Mouse (Mus musculus) adipocyte (in vitro differentiated cells): ENCODE data around the gene Nfkbil1.

Experiments
- DNase-seq: peaks from one replicate; pipeline ENCODE4 v3.0.0-alpha.2; 2016; ENCODE audit warnings: low spot score

Nfkbil1 gene

DNA sequence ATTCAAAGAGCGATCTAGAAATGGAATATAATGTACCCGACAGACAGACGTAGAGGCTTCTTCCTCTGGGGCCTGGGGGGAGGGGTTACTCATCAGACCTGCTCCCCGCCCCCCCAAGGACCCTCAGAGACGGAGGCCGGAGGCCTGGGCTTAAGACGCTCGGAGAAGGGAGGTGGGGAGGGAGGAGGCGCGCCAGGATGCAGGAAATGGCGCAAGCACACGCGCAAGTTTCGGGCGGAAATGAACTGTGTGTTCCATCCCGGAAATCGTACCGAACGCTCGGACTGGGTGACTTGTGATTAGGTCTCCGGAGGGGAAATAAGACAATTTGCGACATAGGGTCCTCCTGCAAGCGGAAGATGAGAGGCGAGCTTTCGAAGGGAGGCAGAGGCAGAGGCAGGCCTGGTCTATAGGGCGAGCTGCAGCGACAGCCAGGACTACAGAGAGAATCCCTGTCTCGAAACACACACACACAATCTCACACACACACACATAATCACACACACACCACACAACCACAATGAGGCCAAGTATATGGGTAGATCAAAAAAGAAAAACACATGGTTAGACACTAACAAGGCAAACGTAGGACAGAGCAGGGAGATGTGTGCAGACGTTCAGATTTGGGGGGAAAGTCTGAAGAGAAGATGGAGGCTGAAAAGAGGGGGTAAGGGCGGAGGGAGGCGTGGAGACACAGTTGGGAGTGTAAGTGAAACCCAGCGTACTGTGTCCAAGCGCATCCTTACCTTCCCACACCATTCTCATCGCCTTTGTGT, at the start of gene Nfkbil1:
Nfkbil1 (minus strand) TSS at position 179 of the 776 bp plus-strand sequence.
- peak; percentile 99 for DNase-seq

DNA sequence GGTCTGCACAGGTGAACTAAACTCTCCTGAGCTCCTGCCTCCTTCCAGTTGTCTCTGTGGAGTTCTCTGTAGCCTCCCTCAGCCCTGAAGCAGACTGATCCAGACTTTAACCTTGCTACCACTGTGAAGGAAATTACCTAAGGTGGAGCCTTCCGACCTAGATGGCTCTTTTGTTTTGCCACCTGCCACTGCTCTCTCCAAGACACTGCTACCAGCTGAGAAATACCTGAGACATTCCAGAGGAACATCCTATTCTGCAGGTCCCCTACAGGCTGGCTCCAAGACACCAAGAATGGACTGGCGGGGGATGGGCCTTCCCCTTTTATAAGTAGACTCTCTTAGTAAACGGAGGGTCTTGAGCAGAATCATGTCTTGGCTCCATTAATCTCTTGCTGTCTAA, 44.7 kb upstream of the Nfkbil1 start:
- no peak for DNase-seq

DNA sequence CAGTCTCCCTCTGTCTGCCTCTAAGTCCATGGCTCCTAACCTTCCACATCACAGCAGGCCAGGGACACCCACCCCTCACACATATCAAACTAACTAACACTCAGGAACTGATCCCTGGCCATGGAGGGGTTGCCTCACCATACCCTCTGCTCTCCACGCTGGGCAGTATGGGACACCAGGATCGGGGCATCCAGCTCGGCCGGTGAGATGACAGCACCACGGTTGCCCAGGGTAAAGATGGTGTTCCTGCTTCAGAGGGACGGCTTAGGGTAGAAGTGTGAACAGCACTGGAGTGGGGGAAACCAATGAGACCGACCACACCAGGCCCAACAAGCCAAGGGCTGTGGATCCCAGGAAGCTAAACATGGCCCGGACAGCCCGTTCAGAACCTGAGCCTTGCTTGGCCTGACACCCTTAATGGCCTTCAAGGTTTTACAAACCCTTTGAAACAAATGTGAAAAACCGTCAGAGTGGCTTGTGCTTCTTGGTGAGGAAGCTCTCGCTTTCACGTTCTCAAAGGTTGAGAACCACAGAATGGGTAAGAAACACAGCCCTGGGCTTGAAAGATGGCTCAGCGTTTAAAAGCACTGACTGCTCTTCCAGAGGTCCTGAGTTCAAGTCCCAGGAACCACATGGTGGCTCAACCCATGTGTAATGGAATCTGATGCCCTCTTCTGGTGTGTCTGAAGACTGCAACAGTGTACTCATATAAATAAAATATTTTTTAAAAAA, 43.5 kb upstream of the Nfkbil1 start:
- DNase-seq, result no peak

DNA sequence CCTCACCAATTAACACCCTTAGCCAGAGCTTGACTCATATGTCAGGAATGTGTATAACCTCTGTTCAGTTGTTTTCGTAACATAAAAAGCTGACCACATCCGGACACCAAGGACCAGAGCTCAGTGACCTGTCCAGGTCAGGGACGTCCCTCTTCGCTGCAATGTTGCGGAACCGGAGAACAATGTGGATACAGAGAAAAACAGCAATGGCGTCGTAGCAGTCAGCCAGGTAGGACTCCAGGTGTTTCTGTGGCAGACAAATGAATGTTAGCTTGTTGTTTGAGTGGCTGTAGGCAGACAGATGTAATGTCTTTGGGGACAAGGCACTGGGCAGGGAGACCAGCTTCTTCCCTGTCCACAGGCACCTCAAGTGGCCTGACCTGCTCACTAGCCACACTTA, 42.5 kb upstream of the Nfkbil1 start:
- DNase-seq, result no peak

DNA sequence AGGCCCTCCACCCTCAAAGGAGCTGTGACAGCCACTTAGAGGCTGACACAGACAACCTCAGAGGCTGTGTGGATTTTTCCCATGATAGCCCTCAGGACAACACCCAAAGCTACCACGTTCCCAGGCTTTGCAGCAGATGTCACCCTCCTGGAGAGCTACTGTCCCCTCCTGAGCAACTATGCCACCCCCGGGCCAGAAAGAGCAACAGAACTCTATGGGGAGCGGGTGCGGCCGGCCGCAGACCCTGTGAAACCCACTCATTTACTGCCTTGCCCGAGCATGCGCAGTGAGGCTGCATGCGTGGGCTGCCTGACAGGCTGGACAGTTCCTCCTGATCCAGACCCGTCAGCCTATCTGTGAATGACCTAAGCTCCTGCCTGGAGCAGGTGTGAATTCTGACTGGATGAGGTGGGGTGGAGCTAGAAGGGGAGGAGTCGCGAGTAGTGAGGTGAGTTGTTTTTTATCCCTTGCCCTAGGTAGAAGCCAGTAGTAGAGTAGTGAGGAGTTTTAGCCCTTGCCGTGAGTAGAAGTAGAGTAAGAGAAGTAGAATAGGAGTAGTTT, 40.8 kb upstream of the Nfkbil1 start:
- no peak for DNase-seq

DNA sequence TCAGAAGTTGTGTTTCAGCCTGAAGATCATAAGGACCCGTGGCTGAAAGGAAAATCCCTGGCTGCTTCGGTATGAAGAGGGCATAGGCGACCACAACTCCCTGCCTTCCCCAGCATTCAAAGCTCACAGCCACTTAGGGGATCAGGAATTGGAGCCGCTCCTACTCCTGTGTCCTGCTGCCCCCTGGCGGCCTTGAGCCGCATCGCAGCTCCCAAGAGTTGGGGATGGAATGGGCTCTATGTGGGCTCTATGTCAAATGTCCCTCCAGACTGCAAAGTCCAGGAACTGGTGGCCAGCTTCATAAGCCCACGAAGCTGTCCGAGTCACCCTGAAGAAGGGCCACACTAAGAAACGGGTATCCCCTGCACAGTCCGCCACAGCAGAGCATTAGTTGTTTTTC, 39.2 kb upstream of the Nfkbil1 start:
- peak; percentile 86 for DNase-seq

DNA sequence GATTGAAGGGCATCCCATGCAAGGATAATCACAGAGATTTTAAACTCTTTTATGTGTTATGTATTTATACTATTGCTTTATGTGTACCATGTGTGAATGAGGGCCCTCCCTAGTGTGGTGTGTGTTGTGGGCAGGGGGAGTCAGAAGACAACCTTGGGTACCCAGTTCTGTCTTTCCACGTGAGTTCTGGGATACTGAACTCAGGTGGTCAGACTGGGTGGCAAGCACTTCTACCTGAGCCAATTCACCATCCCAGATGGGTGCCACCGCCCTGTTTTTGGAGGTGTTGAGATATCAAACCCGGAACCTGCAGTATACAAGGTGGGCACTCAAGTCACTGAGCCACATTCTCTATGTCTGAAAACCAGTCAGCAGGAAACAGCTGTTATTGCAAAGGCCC, 36.7 kb upstream of the Nfkbil1 start:
- DNase-seq, result no peak

DNA sequence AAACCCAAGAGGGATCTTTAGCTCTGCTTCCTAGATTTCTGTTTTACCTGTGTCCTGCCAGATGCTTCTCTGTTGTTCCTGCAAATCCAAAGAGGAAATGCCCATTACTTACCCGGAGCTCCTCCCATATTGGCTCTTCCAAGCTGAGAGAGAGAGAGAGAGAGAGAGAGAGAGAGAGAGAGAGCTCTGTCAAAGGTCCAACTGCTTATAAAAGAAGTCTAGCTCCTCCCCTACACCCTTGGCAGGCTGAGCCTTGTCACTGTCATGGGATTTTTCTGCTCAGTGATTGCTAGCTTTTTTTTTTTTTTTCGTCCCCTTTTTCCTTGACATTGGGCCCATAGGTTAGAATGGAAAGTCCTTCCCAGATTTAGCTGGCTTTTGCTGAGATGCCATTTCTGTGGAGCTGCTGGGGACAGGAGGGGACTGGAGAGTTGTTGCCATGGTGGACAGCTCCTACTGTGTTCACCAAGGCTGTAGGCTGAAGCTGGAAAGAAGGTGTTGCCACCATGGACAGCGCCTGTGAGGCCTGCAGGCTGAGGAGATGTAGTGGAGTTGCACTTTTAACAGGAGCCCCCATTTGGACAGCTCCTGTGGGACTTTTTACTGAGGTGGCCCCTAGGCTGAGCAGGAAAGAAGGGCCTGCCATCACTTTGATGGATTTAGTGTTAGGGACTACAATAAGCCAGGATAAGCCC, 34.2 kb upstream of the Nfkbil1 start:
- peak; percentile 71 for DNase-seq

DNA sequence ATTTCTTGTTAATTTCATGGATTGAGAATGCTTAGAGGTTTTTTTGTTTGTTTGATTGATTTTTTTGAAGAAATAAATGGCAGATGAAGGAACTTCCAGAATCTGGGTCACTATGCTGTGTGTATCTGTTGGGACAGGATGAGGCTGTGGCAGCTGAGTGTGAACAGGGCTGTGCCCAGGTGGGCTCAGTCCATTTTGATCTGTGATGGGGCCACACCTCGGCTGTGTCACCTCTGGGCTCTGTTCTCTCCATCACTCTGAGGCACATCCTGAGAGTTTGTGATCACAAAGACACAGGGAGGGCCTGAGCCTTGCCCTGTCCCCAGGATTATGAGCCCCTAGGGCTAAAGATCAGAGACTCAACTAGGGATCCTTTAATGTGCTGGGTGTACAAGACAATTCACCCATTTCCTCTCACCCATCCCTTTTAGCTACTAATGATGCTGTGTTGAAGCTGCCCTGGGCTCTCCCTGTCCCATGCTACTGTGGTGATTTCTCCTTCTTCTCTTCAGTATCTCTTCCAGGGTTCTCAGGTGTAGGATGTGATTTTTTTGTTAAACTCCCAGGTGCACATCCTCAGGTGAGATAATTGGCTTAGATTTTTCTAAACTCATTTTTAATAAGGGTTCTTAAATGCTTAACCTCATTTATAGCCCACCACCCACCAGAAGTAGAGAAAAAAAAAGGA, 32.0 kb upstream of the Nfkbil1 start:
- no peak for DNase-seq

DNA sequence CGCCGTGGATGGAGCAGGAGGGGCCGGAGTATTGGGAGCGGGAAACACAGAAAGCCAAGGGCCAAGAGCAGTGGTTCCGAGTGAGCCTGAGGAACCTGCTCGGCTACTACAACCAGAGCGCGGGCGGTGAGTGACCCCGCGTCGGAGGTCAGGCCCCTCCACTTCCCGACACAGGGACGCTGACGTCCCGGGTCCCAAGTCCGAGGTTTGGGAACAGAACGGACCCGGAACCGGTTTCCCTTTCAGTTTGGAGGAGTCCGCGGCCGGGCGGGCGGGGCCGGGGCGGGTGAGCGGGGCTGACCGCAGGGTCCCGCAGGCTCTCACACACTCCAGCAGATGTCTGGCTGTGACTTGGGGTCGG, 27.9 kb upstream of the Nfkbil1 start:
- DNase-seq, result no peak

DNA sequence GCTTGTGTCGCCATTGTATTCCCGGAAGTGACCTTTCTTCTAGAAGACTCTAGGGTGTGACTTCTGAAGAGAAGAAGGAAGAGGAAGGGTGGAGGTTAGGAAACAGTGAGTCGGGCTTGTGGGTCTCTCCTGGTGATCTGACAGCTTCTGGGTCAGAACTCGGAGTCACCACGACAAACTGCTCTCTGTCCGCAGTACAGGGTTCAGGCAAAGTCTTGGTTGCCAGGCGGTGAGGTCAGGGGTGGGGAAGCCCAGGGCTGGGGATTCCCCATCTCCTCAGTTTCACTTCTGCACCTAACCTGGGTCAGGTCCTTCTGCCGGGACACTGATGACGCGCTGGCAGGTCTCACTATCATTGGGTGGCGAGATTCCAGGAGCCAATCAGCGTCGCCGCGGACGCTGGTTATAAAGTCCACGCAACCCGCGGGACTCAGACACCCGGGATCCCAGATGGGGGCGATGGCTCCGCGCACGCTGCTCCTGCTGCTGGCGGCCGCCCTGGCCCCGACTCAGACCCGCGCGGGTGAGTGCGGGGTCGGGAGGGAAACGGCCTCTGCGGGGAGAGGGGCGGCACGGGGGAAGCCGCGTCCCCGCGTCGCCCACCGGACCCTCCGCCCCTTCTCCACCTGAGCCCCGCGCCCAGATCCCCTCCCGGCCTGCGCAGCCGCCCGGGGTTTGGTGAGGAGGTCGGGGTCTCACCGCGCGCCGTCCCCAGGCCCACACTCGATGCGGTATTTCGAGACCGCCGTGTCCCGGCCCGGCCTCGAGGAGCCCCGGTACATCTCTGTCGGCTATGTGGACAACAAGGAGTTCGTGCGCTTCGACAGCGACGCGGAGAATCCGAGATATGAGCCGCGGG, 27.3 kb upstream of the Nfkbil1 start, which contains the start of gene H2-D1:
H2-D1 (plus strand) TSS at position 67 of the 859 bp plus-strand sequence.
- DNase-seq, result peak; percentile 97

DNA sequence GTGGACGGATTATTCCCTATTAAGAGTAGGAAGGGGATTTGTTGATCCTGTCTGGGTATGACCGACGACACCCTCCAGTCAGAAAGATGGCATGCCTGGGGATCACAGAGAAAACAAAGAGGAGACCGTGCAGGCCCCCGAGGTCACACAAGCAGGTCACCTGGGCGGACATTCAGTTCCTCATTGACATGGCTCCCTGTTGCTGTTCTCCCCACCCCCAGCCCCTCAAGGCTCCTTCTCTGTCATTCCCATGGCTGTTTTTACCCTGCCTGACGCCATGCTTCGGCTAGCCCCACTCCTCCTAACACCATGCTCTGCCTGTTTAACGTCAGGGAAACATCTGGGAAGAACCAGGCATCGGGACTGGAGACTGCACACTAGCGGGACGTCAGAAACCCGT, 26.1 kb upstream of the Nfkbil1 start:
- DNase-seq, result no peak

DNA sequence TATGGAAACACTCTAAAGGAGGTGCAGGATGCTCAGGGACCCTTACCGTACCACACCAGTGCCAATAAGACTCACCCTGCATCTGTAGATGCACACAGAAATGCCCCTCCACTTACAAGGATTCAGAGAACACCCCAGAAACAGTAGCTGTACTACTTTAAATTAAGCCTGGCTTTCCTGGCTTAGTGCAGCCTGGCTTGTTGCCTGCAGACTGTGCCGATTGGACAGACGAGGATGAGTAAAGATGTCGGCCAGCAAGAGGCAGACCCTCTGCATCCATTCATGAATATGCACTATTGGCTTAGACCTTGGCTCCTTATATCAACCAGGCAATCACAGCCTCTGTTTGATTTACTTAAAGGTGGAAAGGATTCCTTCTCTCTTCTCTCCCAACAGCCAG, 24.0 kb upstream of the Nfkbil1 start:
- DNase-seq, result no peak

DNA sequence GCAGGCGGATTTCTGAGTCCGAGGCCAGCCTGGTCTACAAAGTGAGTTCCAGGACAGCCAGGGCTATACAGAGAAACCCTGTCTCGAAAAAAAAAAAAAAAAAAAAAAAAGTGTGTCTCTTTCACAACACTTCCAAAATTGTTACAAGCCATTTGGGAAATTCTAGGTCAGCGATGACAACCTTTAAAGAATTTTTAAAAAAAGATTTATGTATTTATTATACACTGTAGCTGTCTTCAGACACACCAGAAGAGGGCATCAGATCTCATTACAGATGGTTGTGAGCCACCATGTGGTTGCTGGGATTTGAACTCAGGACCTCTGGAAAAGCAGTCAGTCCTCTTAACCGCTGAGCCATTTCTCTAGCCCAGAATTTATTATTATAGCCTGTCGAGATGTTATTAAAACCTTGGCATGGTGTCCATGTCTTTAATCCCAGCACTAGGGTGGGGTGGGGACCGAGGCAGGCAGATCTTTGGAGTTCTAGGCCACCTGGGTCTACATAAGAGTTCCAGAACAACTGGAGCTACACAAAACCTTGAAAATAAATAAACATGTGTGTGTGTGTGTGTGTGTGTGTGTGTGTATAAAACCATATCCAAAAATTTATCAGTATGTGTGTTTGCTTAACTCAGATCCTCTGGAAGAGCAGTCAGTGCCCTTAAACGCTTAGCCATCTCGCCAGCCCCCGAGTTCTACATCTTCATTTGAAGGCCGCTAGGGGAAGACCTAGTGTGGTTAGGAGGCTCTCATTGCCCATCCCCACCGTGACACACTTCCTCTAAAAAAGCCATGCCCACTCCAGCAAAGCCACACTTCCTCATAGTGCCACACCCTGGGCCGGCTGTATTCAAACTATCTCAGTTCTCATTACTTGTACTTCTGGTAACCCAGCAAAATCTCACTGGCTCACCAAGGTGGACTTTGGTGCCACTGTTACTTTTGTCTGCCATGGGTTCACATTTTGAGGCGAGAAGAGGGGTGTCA, 23.2 kb upstream of the Nfkbil1 start:
- DNase-seq, result no peak

DNA sequence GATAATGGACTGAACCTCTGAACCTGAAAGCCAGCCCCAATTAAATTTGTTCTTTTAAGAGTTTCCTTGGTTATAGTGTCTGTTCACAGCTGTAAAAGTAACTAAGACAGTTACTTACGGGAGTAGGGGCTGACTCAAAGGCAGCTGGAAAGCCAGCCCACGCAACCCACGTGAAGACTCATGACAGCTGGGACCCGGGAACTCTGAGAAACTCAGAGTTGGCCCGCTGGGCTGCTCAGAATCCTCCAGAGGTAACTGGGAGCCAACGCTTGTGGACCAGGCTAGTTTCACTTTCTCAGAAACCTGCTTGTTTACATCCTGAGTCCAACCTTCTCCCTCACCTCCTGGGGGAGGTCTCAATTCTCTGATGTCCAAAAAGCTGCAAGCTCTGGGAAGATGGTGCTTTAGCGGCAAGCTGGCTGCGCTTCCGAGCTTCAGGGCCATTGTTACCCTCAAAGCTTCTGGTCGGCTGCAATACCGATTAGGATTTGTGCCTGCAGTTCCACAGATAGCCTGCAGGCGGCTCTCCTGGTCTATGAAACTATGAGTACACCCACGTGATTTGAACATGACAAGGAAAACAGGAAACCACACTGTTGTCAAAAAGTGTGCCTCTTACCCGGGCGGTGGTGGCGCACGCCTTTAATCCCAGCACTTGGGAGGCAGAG, 22.4 kb upstream of the Nfkbil1 start:
- peak; percentile 97 for DNase-seq

DNA sequence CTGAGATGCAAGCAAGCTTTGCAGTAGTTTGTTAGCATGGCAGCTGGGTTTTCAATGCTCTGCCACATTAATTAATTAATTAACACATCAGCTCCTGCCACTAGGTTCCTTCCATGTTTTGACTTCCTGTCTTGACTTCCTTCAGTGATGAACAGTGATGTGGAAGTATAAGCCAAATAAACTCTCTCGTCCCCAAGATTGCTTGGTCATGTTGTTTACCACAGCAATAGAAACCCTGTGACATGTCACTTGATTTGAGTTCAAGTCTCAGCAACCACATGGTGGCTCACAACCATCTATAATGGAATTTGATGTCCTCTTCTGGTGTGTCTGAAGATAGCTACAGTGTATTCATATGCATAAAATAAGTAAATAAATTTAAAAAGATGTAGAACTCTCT, 21.8 kb upstream of the Nfkbil1 start:
- DNase-seq, result no peak

DNA sequence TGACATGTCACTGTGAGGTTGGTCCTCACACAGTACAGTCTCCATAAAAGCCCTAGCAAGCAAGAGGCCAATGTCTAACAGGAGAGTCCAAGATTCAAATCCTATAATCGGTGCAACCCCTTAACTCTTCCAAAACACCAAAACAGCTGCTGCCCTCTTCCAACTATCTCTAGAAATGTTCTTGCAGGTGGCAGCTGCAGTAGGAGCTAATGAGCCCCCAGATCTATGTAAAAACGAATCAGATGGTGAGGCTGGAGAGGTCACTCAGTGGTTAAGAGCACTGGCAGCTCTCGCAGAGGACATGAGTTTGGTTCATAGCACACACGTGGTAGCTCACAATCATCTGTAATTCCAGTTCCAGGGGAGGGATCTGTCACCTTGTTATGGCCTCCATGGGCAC, 20.1 kb upstream of the Nfkbil1 start:
- no peak for DNase-seq

DNA sequence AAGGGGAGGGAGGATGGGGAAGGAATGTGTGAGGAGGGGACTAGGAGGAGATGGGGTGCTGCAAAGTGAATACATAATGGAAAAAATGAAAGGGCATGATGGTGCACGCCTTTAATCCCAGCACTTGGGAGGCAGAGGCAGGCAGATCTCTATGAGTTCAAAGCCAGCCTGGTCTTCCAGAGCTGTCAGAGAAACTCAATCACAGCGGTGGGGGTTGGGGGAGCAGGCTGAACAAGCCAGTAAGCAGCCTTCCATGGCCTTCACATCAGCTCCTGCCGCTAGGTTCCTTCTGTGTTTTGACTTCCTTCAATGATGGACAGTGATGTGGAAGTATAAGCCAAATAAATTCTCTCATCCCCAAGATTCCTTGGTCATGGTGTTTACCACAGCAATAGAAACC, 19.7 kb upstream of the Nfkbil1 start:
- DNase-seq, result no peak
